Mouse (Mus musculus) intestine, embryonic 16.5 days (tissue): ENCODE data around the gene Zfp664. TPM values are rescaled to one million over a fixed set of nuclear protein-coding genes. Genes with fewer than 3 reads are reported as not detected.

Experiments used
- ATAC-seq: fragments of 200-750 bp; cut with Nextera tagmentation; 2 replicates; pipeline ENCODE4 v1.8.0; 2017; ENCODE audit warnings: moderate TSS enrichment, moderate library complexity
- H3K27ac ChIP-seq: fragments of 300-500 bp; sonication (generic); 2 replicates; pipeline ENCODE4 v1.5.1; 2014; ENCODE audit warnings: mild to moderate bottlenecking, low read length
- H3K27me3 ChIP-seq: fragments of 300-500 bp; sonication (generic); replicated peaks from 2 replicates; pipeline ENCODE4 v1.6.1; 2014; ENCODE audit warnings: low read length, control low read depth, mixed read lengths; ENCODE audit not compliant: control insufficient read depth, insufficient read depth
- H3K36me3 ChIP-seq: fragments of 300-500 bp; sonication (generic); 2 replicates; pipeline ENCODE4 v1.6.1; 2014; ENCODE audit warnings: low read length, control low read depth; ENCODE audit not compliant: control insufficient read depth, insufficient read depth
- H3K4me1 ChIP-seq: fragments of 300-500 bp; sonication (generic); 2 replicates; pipeline ENCODE4 v1.6.1; 2014; ENCODE audit warnings: low read length, control low read depth, mixed read lengths; ENCODE audit not compliant: control insufficient read depth, insufficient read depth
- H3K4me2 ChIP-seq: fragments of 300-500 bp; sonication (generic); 2 replicates; pipeline ENCODE4 v1.6.1; 2014; ENCODE audit warnings: low read depth, low read length, control low read depth
- H3K4me3 ChIP-seq: fragments of 300-500 bp; sonication (generic); 2 replicates; pipeline ENCODE4 v1.5.1; 2014; ENCODE audit warnings: mild to moderate bottlenecking, low read length
- H3K9ac ChIP-seq: fragments of 300-500 bp; sonication (generic); 2 replicates; pipeline ENCODE4 v1.6.1; 2014; ENCODE audit warnings: low read depth, low read length
- H3K9me3 ChIP-seq: fragments of 300-500 bp; sonication (generic); 2 replicates; pipeline ENCODE4 v1.6.1; 2016; ENCODE audit warnings: low read length, control low read depth; ENCODE audit not compliant: control insufficient read depth
- WGBS: fragments of 180-500 bp; shearing (Covaris S2); extraction: QIAGEN DNeasy Blood & Tissue Kit; methylation state at CpG from one replicate; pipeline ENCODE4 v1.1.7; 2014; 5-methylcytosine and 5-hydroxymethylcytosine counted together
- polyA plus RNA-seq: library from polyadenylated mRNA; unstranded; fragments of >200 nt; fragmentation: Nextera tagmentation; extraction: Ambion mirVana; gene quantifications from 2 replicates; pipeline ENCODE4 v1.2.1, GENCODE M21; 2015

Gene Zfp664
- polyA plus RNA-seq, 1 experiment from 2014 or later: 54.0 TPM

DNA sequence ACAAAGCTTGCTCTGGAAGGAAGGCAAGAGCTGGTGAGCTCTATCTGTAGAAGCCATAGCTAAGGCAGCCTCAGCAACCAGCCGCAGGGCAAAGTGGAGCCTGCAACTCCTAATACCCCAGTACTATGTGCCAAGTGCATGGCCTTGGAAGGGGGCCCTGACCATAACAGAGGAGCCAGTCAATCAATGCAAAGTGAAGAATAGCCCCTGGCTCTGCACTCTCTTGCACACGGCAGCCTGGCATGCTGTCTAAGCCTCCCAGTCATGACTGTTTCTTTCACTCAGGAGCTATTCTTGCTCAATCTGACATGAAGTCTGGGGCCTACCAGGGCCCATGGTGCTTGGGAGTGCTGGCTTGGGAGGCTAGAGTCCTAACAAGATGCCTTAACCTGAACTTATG lies 21.8 kb upstream of the Zfp664 start:
- no peak overlapping the region for H3K4me3 ChIP-seq
- no peaks in the 10 kb centered on the region for H3K9me3 ChIP-seq
- H3K9ac ChIP-seq: no peak overlapping the region
- H3K4me1 ChIP-seq: no peaks in the 10 kb centered on the region
- no peak overlapping the region for H3K27ac ChIP-seq
- 82% methylated on average over 2 of the region's 2 CpGs for WGBS
- no peak for ATAC-seq
- no peak overlapping the region for H3K4me2 ChIP-seq
- no peaks in the 10 kb centered on the region for H3K36me3 ChIP-seq
- no peaks in the 10 kb centered on the region for H3K27me3 ChIP-seq

DNA sequence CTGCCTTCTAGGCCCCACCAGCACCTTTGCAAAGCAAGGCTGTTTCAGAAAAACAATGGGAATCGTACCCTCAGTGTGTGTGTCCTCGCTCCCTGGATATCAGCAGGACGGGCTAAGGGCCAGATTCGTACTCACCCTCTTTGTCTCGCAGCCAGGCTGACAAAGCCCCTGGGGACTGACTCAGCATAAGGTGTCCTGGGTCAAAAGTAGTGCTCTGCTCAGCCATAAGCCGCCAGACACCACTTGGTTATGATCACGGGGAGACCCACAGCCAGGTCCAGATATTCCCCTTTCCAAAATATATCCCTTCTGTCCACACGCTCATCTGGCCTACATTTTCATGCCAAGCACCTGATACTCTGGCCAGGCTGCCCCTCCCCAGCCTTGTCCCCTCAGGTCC lies 19.1 kb upstream of the Zfp664 start:
- Histone ChIP-seq H3K4me2 (no peak overlapping the region), H3K4me3 (no peak overlapping the region), H3K36me3 (no peaks in the 10 kb centered on the region), H3K4me1 (no peaks in the 10 kb centered on the region), H3K27me3 (no peaks in the 10 kb centered on the region), H3K9ac (no peak overlapping the region), H3K9me3 (no peaks in the 10 kb centered on the region), H3K27ac (no peak overlapping the region)
- ATAC-seq: no peak
- 81% methylated on average over 8 of the region's 8 CpGs for WGBS

DNA sequence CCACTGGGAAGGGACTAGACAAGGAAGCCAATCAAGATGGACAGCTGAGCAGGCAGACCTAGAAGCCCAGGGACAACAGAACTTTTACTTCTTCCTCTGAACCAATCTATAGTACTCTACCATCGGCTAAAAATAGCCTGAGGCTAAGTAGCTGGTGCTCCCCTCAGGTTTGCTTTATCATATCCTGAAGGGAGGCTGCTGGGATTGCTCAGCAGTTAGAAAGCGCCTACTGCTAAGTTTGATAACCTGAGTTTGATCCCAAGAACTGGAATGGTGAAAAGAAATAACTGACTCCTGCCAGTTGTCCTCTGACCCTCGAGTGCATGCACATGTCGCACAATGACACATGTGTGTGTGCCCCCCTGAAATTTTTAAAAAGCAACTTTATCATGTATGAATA lies 17.6 kb upstream of the Zfp664 start:
- H3K4me3 ChIP-seq: no peak overlapping the region
- 64% methylated on average over 4 of the region's 4 CpGs for WGBS
- no peaks in the 10 kb centered on the region for H3K36me3 ChIP-seq
- H3K4me2 ChIP-seq: no peak overlapping the region
- no peak for ATAC-seq
- no peaks in the 10 kb centered on the region for H3K4me1 ChIP-seq
- no peak overlapping the region for H3K9ac ChIP-seq
- H3K9me3 ChIP-seq: no peaks in the 10 kb centered on the region
- H3K27me3 ChIP-seq: no peaks in the 10 kb centered on the region
- H3K27ac ChIP-seq: no peak overlapping the region

DNA sequence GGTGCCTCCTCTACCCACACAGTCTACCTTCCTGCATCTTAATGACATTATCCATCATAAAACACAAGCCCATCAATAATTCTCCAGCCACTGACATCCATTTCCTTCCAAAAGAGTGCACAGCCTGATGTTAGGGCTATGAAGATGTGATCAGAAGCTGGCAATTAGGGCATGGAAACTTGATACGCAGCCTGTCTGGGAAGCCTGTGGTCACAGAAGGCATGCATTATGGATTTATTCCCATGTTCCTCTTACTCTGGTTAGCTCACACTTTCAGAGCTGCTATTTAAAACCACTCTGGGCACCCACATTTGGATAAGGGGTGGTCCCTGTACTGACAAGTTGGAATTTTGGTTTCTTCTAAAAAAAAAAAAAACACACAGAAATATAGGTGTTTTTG lies 15.5 kb upstream of the Zfp664 start:
- WGBS: 83% methylated on average over 1 of the region's 1 CpGs
- Histone ChIP-seq H3K9me3 (no peaks in the 10 kb centered on the region), H3K9ac (no peak overlapping the region), H3K36me3 (no peaks in the 10 kb centered on the region), H3K27ac (no peak overlapping the region), H3K4me2 (no peak overlapping the region), H3K4me3 (no peak overlapping the region), H3K4me1 (no peaks in the 10 kb centered on the region), H3K27me3 (no peaks in the 10 kb centered on the region)
- no peak for ATAC-seq

- WGBS: 72% methylated on average over 3 of the region's 3 CpGs
- H3K9ac ChIP-seq: no peak overlapping the region
- no peaks in the 10 kb centered on the region for H3K27me3 ChIP-seq
- H3K4me3 ChIP-seq: no peak overlapping the region
- H3K27ac ChIP-seq: no peak overlapping the region
- H3K4me1 ChIP-seq: peaks cover 3% of the 10 kb centered on the region; the same call in 1 of the 2 replicates
- no peak overlapping the region for H3K4me2 ChIP-seq
- ATAC-seq: no peak
- H3K36me3 ChIP-seq: no peaks in the 10 kb centered on the region
- no peaks in the 10 kb centered on the region for H3K9me3 ChIP-seq
Observed at GRCm38 (mm10) chr5:124848994-124849393, 13.5 kb upstream of the Zfp664 start.

- no peak overlapping the region for H3K4me3 ChIP-seq
- H3K4me2 ChIP-seq: no peak overlapping the region
- H3K9ac ChIP-seq: no peak overlapping the region
- H3K9me3 ChIP-seq: no peaks in the 10 kb centered on the region
- ATAC-seq: peak; percentile 46; the same call in 1 of the 2 replicates
- 57% methylated on average over 4 of the region's 4 CpGs for WGBS
- peaks cover 3% of the 10 kb centered on the region; the same call in 1 of the 2 replicates for H3K4me1 ChIP-seq
- H3K36me3 ChIP-seq: no peaks in the 10 kb centered on the region
- H3K27me3 ChIP-seq: no peaks in the 10 kb centered on the region
- H3K27ac ChIP-seq: no peak overlapping the region
Observed at GRCm38 (mm10) chr5:124851572-124851971, 10.9 kb upstream of the Zfp664 start.

- ATAC-seq: no peak
- Histone ChIP-seq H3K9me3 (no peaks in the 10 kb centered on the region), H3K27ac (peak overlapping the region; percentile 37; the same call in 1 of the 2 replicates), H3K4me3 (no peak overlapping the region), H3K4me2 (no peak overlapping the region), H3K9ac (no peak overlapping the region), H3K36me3 (no peaks in the 10 kb centered on the region), H3K4me1 (peaks cover 3% of the 10 kb centered on the region; the same call in 1 of the 2 replicates), H3K27me3 (no peaks in the 10 kb centered on the region)
- WGBS: 25% methylated on average over 2 of the region's 2 CpGs
Observed at GRCm38 (mm10) chr5:124852294-124852693, 10.2 kb upstream of the Zfp664 start.

DNA sequence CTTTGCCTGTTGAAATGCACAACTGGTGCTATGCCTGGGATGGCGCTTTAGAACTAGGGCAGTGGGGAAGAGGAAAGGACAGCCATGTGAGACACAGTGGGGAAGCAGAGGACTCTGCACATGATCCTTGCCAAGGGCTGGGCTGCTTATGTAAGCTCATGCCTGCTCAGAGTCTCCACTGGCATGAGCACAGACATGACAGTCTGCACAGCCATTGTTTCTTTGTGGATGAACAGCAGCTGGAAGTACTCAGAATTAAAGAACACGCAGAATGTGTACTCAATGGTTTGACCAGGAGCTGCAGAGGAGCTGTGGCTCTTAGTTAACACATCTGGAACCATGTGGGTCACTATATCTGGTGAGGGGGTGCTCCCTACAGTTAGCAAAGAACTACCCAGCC lies 9.4 kb upstream of the Zfp664 start:
- Histone ChIP-seq H3K27ac (peak overlapping the region; percentile 41), H3K4me3 (no peak overlapping the region), H3K4me2 (no peak overlapping the region), H3K36me3 (no peaks in the 10 kb centered on the region), H3K9me3 (no peaks in the 10 kb centered on the region), H3K4me1 (peaks cover 3% of the 10 kb centered on the region; the same call in 1 of the 2 replicates), H3K9ac (no peak overlapping the region), H3K27me3 (no peaks in the 10 kb centered on the region)
- ATAC-seq: no peak
- 63% methylated on average over 2 of the region's 2 CpGs for WGBS

GRCm38 (mm10) chr5:124854202-124854601 lies 8.3 kb upstream of the Zfp664 start:
- H3K4me2 ChIP-seq: no peak overlapping the region
- no peaks in the 10 kb centered on the region for H3K36me3 ChIP-seq
- 90% methylated on average over 4 of the region's 4 CpGs for WGBS
- no peaks in the 10 kb centered on the region for H3K9me3 ChIP-seq
- H3K27ac ChIP-seq: no peak overlapping the region
- no peak for ATAC-seq
- no peak overlapping the region for H3K9ac ChIP-seq
- peaks cover 3% of the 10 kb centered on the region; the same call in 1 of the 2 replicates for H3K4me1 ChIP-seq
- H3K4me3 ChIP-seq: no peak overlapping the region
- no peaks in the 10 kb centered on the region for H3K27me3 ChIP-seq

GRCm38 (mm10) chr5:124860013-124860412 lies 2.5 kb upstream of the Zfp664 start:
- WGBS: 5% methylated on average over 5 of the region's 5 CpGs
- Histone ChIP-seq H3K4me3 (no peak overlapping the region), H3K9ac (no peak overlapping the region), H3K27me3 (peaks cover 13% of the 10 kb centered on the region), H3K4me2 (no peak overlapping the region), H3K27ac (no peak overlapping the region), H3K36me3 (no peaks in the 10 kb centered on the region), H3K4me1 (peaks cover 16% of the 10 kb centered on the region), H3K9me3 (no peaks in the 10 kb centered on the region)
- no peak for ATAC-seq
